Mouse (Mus musculus) lung, postnatal 0 days (tissue): ENCODE results near the gene Hspa1l.

Source experiments
- CTCF ChIP-seq: IDR thresholded peaks from 2 replicates; pipeline ENCODE4 v1.5.1; 2016; ENCODE audit warnings: antibody characterized with exemption, mild to moderate bottlenecking
- EP300 ChIP-seq: IDR thresholded peaks from 2 replicates; pipeline ENCODE4 v1.6.1; 2016; ENCODE audit warnings: antibody characterized with exemption, mild to moderate bottlenecking, control low read depth

- no peak for TF ChIP-seq EP300
- TF ChIP-seq CTCF: no peak
These were observed 16.6 kb upstream of the Hspa1l start for GRCm38 (mm10) chr17:34955884-34956283.
